Comparison of ENCODE assay signal across 9 mouse cellular contexts in genomic region chr4:46665371-46665774, GRCm38 (mm10). TPM values are rescaled to one million over a fixed set of nuclear protein-coding genes. Genes with fewer than 3 reads are reported as not detected.
DNase-seq lines count a peak whose midpoint lies in the region; ATAC-seq lines count a peak whose summit lies in the region.
"Had no signal": no experiment of that assay in that cellular context is flagged by ENCODE, and none has a peak within 500 bp of the region (broad histone marks: within the 10 kb centered on the region; RNA-seq: fewer than 3 reads in every experiment).

No protein-coding gene starts in this region.

- no peak overlapping the region for H3K9ac ChIP-seq in forebrain, embryonic 15.5 days (replicated peaks)
- no peak overlapping the region for H3K9ac ChIP-seq in intestine, embryonic 15.5 days
- no peak overlapping the region for H3K9ac ChIP-seq in stomach, embryonic 16.5 days (ENCODE audit: low read length)

- peak overlapping the region; percentile 93 for H3K27ac ChIP-seq in forebrain, embryonic 10.5 days
- no peak overlapping the region for H3K27ac ChIP-seq in forebrain, embryonic 15.5 days (replicated peaks)
- no peak overlapping the region for H3K27ac ChIP-seq in intestine, embryonic 15.5 days
- no peak overlapping the region for H3K27ac ChIP-seq in stomach, embryonic 16.5 days (ENCODE audit: low read length)

- peak; percentile 63 for DNase-seq in forebrain, embryonic 10.5 days (ENCODE audit: extremely low spot score, low spot score)
- DNase-seq in 416B (ENCODE audit: low read depth), result peak; percentile 88
- no peak for DNase-seq in adrenal gland, postnatal 25 days
- no peak for DNase-seq in kidney, adult 11 months

- peak overlapping the region; percentile 59 for H3K4me3 ChIP-seq in forebrain, embryonic 10.5 days
- no peak overlapping the region for H3K4me3 ChIP-seq in forebrain, embryonic 15.5 days
- no peak overlapping the region for H3K4me3 ChIP-seq in intestine, embryonic 15.5 days (replicated peaks)
- H3K4me3 ChIP-seq in stomach, embryonic 16.5 days (replicated peaks; ENCODE audit: low read length), result no peak overlapping the region

- H3K4me1 ChIP-seq in forebrain, embryonic 10.5 days, result peaks cover 56% of the 10 kb centered on the region
- peaks cover 7% of the 10 kb centered on the region for H3K4me1 ChIP-seq in forebrain, embryonic 15.5 days
- H3K4me1 ChIP-seq in intestine, embryonic 15.5 days (replicated peaks), result peaks cover 8% of the 10 kb centered on the region
- H3K4me1 ChIP-seq in stomach, embryonic 16.5 days (ENCODE audit: control insufficient read depth, insufficient read depth, low read length), result peaks cover 8% of the 10 kb centered on the region

- H3K27me3 ChIP-seq in forebrain, embryonic 10.5 days (ENCODE audit: poor library complexity, severe bottlenecking), result peaks cover 9% of the 10 kb centered on the region
- peaks cover 3% of the 10 kb centered on the region; the same call in 1 of the 2 replicates for H3K27me3 ChIP-seq in forebrain, embryonic 15.5 days
- H3K27me3 ChIP-seq in intestine, embryonic 15.5 days (replicated peaks), result no peaks in the 10 kb centered on the region
- no peaks in the 10 kb centered on the region for H3K27me3 ChIP-seq in stomach, embryonic 16.5 days (ENCODE audit: control insufficient read depth, insufficient read depth, low read length)

- H3K36me3 ChIP-seq in forebrain, embryonic 10.5 days (replicated peaks), result no peaks in the 10 kb centered on the region
- no peaks in the 10 kb centered on the region for H3K36me3 ChIP-seq in forebrain, embryonic 15.5 days
- H3K36me3 ChIP-seq in intestine, embryonic 15.5 days, result no peaks in the 10 kb centered on the region
- H3K36me3 ChIP-seq in stomach, embryonic 16.5 days (ENCODE audit: control insufficient read depth, insufficient read depth, low read length), result no peaks in the 10 kb centered on the region
- H3K36me3 ChIP-seq: G1E had no signal

- no peaks in the 10 kb centered on the region for H3K9me3 ChIP-seq in forebrain, embryonic 10.5 days
- no peaks in the 10 kb centered on the region for H3K9me3 ChIP-seq in forebrain, embryonic 15.5 days
- no peaks in the 10 kb centered on the region for H3K9me3 ChIP-seq in intestine, embryonic 15.5 days
- no peaks in the 10 kb centered on the region for H3K9me3 ChIP-seq in stomach, embryonic 16.5 days (replicated peaks; ENCODE audit: control insufficient read depth, low read length)
- H3K9me3 ChIP-seq: G1E had no signal

- ATAC-seq in forebrain, embryonic 15.5 days (replicated peaks), result no peak
- ATAC-seq in common myeloid progenitor, adult 5-6 weeks (replicated peaks; ENCODE audit: low read depth, poor library complexity, severe bottlenecking), result peak; percentile 36
- no peak for ATAC-seq in intestine, embryonic 15.5 days
- ATAC-seq in stomach, embryonic 16.5 days (ENCODE audit: insufficient read depth, low FRiP score), result no peak

- 0% methylated on average over 8 of the region's 8 CpGs for WGBS in forebrain, embryonic 10.5 days
- WGBS in forebrain, embryonic 15.5 days, result 3% methylated on average over 8 of the region's 8 CpGs
- WGBS in intestine, embryonic 15.5 days, result 2% methylated on average over 7 of the region's 8 CpGs
- WGBS in stomach, embryonic 16.5 days, result 5% methylated on average over 6 of the region's 8 CpGs

- H3K4me2 ChIP-seq in forebrain, embryonic 15.5 days (replicated peaks), result no peak overlapping the region
- 0 out of 2 replicates have a peak overlapping the region, but pooled peaks have one; percentile 90 for H3K4me2 ChIP-seq in intestine, embryonic 15.5 days (replicated peaks)
- peak overlapping the region; percentile 84; the same call in 1 of the 2 replicates for H3K4me2 ChIP-seq in stomach, embryonic 16.5 days (ENCODE audit: low read depth, low read length)

RNA-seq across cellular contexts. Expression of gene Tbc1d2, which starts 15.4 kb away (rescaled TPM):
- polyA plus RNA-seq in forebrain, embryonic 10.5 days (2016; fragmentation: Nextera tagmentation; extraction: Ambion mirVana), result 0.73 and 0.94 TPM in 2 replicates
- 0.98 and 1.1 TPM in 2 replicates for polyA plus RNA-seq in forebrain, embryonic 15.5 days (2015; fragmentation: Nextera tagmentation; extraction: Ambion mirVana)
- 4.1 and 5.3 TPM in 2 replicates for total RNA-seq in common myeloid progenitor, adult 5-6 weeks (2017)
- 6.0 and 6.3 TPM in 2 replicates for polyA plus RNA-seq in intestine, embryonic 15.5 days (2015; fragmentation: Nextera tagmentation; extraction: Ambion mirVana)
- 2.9 and 3.1 TPM in 2 replicates for polyA plus RNA-seq in stomach, embryonic 16.5 days (2015; fragmentation: Nextera tagmentation; extraction: Ambion mirVana)
- total RNA-seq in adrenal gland, postnatal 25 days (2021), result 2.1 and 2.9 TPM in 2 replicates
- polyA plus RNA-seq: G1E had no signal

Comparison
In these comparisons a context has a peak if more than half of its experiments do, and no peak if none do; other contexts are left out.
1. DNase-seq: peak in forebrain, embryonic 10.5 days (single experiment) and 416B (single experiment); none in adrenal gland, postnatal 25 days (single experiment) and kidney, adult 11 months (single experiment).